Mouse (Mus musculus) kidney, postnatal 0 days (tissue): Measurements from ENCODE around the gene Rnf121. TPM values are rescaled to one million over a fixed set of nuclear protein-coding genes. Genes with fewer than 3 reads are reported as not detected.
"Not testable (repeated sequence)": the region's sequence is repeated elsewhere in the genome, so short reads cannot be mapped to it uniquely, and the experiment has no call there.

Experiments
- ATAC-seq: fragments of 200-750 bp; cut with Nextera tagmentation; replicated peaks from 2 replicates; pipeline ENCODE4 v1.8.0; 2017; ENCODE audit warnings: low read depth, moderate number of reproducible peaks, moderate TSS enrichment, moderate library complexity; ENCODE audit not compliant: low FRiP score
- DNase-seq: peaks from one replicate; pipeline ENCODE4 v3.0.0-alpha.2; 2016; ENCODE audit warnings: low spot score
- H3K27ac ChIP-seq: fragments of 300-500 bp; sonication (generic); 2 replicates; pipeline ENCODE4 v1.5.1; 2014; ENCODE audit warnings: mild to moderate bottlenecking
- H3K27me3 ChIP-seq: fragments of 300-500 bp; sonication (generic); 2 replicates; pipeline ENCODE4 v1.6.1; 2014; ENCODE audit warnings: low read length, mixed read lengths; ENCODE audit not compliant: insufficient read depth
- H3K36me3 ChIP-seq: fragments of 300-500 bp; sonication (generic); 2 replicates; pipeline ENCODE4 v1.6.1; 2014; ENCODE audit warnings: low read length, mixed read lengths; ENCODE audit not compliant: insufficient read depth
- H3K4me1 ChIP-seq: fragments of 300-500 bp; sonication (generic); replicated peaks from 2 replicates; pipeline ENCODE4 v1.6.1; 2014; ENCODE audit warnings: antibody characterized with exemption, low read length, mixed read lengths; ENCODE audit not compliant: insufficient read depth
- H3K4me2 ChIP-seq: fragments of 300-500 bp; sonication (generic); 2 replicates; pipeline ENCODE4 v1.6.1; 2014; ENCODE audit warnings: mild to moderate bottlenecking, low read length, moderate library complexity, mixed read lengths
- H3K4me3 ChIP-seq: fragments of 300-500 bp; sonication (generic); replicated peaks from 2 replicates; pipeline ENCODE4 v1.5.1; 2014; ENCODE audit warnings: low read depth, low read length
- H3K9ac ChIP-seq: fragments of 300-500 bp; sonication (generic); 2 replicates; pipeline ENCODE4 v1.6.1; 2014; ENCODE audit warnings: low read depth, low read length
- H3K9me3 ChIP-seq: fragments of 300-500 bp; sonication (generic); replicated peaks from 2 replicates; pipeline ENCODE4 v1.6.1; 2016; ENCODE audit warnings: low read length, inconsistent platforms, mixed read lengths
- CTCF ChIP-seq: IDR thresholded peaks from 2 replicates; pipeline ENCODE4 v1.5.1; 2016; ENCODE audit warnings: antibody characterized with exemption, low read depth, mild to moderate bottlenecking, moderate library complexity
- WGBS: fragments of 180-500 bp; shearing (Covaris S2); extraction: QIAGEN DNeasy Blood & Tissue Kit; methylation state at CpG from one replicate; pipeline ENCODE4 v1.1.7; 2014; 5-methylcytosine and 5-hydroxymethylcytosine counted together
- polyA plus RNA-seq: library from polyadenylated mRNA; unstranded; fragments of >200 nt; fragmentation: Nextera tagmentation; extraction: Ambion mirVana; gene quantifications from 2 replicates; pipeline ENCODE4 v1.2.1, GENCODE M21; 2015

Gene Rnf121
- polyA plus RNA-seq, 1 experiment from 2014 or later, result 24.8 TPM

DNA sequence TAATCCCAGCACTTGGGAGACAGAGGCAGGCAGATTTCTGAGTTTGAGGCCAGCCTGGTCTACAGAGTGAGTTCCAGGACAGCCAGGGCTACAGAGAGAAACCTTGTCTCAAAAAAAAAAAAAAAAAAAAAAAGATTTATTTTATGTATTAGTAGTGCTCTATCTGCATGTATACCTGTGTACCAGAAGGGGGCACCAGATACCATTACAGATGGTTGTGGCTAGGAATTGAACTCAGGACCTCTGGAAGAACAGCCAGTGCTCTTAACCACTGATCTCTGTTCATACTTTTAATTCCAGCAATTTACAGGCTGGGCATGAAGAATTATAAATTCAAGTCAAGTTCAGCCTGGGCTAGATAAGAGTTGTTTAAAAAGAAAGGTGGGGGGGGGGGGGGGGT is 16.7 kb downstream of the Rnf121 start:
- not testable (repeated sequence) for H3K4me2 ChIP-seq, H3K27me3 ChIP-seq, H3K9ac ChIP-seq, H3K4me3 ChIP-seq, H3K36me3 ChIP-seq, ATAC-seq, DNase-seq, H3K27ac ChIP-seq, H3K9me3 ChIP-seq, H3K4me1 ChIP-seq
- peak; percentile 49 for TF ChIP-seq CTCF

GRCm38 (mm10) chr7:102042314-102042713 is 23.0 kb downstream of the Rnf121 start:
- H3K27ac ChIP-seq, result no peak overlapping the region
- H3K9me3 ChIP-seq, result no peaks in the 10 kb centered on the region
- no peaks in the 10 kb centered on the region for H3K4me1 ChIP-seq
- no peak overlapping the region for H3K9ac ChIP-seq
- no peak overlapping the region for H3K4me2 ChIP-seq
- 61% methylated on average over 2 of the region's 2 CpGs for WGBS
- H3K27me3 ChIP-seq, result no peaks in the 10 kb centered on the region
- peaks cover 33% of the 10 kb centered on the region for H3K36me3 ChIP-seq
- DNase-seq, result no peak
- ATAC-seq, result no peak
- no peak for TF ChIP-seq CTCF
- H3K4me3 ChIP-seq, result no peak overlapping the region

- no peak overlapping the region for H3K9ac ChIP-seq
- 90% methylated on average over 3 of the region's 3 CpGs for WGBS
- no peaks in the 10 kb centered on the region for H3K9me3 ChIP-seq
- H3K27ac ChIP-seq, result no peak overlapping the region
- no peak for TF ChIP-seq CTCF
- no peaks in the 10 kb centered on the region for H3K27me3 ChIP-seq
- no peak for ATAC-seq
- H3K4me3 ChIP-seq, result no peak overlapping the region
- H3K4me1 ChIP-seq, result no peaks in the 10 kb centered on the region
- no peak for DNase-seq
- no peak overlapping the region for H3K4me2 ChIP-seq
- peaks cover 57% of the 10 kb centered on the region for H3K36me3 ChIP-seq
These were observed 28.0 kb downstream of the Rnf121 start for GRCm38 (mm10) chr7:102037318-102037717.

DNA sequence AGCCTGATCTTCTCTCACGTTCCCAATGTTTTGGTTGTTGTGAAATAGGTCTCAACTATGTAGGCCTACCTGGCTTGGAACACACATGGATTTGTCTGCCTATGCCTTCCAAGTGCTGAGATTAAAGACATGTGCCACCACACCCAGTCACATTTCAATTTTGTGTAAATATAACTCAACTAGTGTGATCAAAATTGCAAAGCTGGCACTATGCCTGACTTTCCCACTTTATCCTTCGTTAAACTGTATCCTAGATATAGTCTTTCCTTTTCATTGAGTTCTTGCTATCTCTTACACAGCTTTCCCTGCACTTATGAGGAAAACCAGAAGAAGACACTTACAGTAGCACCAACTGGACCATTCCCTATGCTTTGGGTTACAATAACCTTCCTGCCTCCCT is 29.7 kb downstream of the Rnf121 start:
- Histone ChIP-seq H3K27ac (no peak overlapping the region), H3K9me3 (no peaks in the 10 kb centered on the region), H3K9ac (no peak overlapping the region), H3K36me3 (peaks cover 52% of the 10 kb centered on the region), H3K4me3 (no peak overlapping the region), H3K4me1 (no peaks in the 10 kb centered on the region), H3K4me2 (no peak overlapping the region), H3K27me3 (no peaks in the 10 kb centered on the region)
- DNase-seq (no peak), ATAC-seq (no peak)
- no peak for TF ChIP-seq CTCF
- WGBS, result 94% methylated on average over 2 of the region's 2 CpGs

GRCm38 (mm10) chr7:102034904-102035303 is 30.4 kb downstream of the Rnf121 start:
- Histone ChIP-seq H3K9me3 (no peaks in the 10 kb centered on the region), H3K4me3 (no peak overlapping the region), H3K36me3 (peaks cover 51% of the 10 kb centered on the region), H3K4me1 (no peaks in the 10 kb centered on the region), H3K27ac (no peak overlapping the region), H3K4me2 (no peak overlapping the region), H3K27me3 (no peaks in the 10 kb centered on the region), H3K9ac (no peak overlapping the region)
- 93% methylated on average over 1 of the region's 1 CpGs for WGBS
- TF ChIP-seq CTCF, result peak; percentile 43; the same call in 1 of the 2 replicates
- DNase-seq (no peak), ATAC-seq (no peak)

DNA sequence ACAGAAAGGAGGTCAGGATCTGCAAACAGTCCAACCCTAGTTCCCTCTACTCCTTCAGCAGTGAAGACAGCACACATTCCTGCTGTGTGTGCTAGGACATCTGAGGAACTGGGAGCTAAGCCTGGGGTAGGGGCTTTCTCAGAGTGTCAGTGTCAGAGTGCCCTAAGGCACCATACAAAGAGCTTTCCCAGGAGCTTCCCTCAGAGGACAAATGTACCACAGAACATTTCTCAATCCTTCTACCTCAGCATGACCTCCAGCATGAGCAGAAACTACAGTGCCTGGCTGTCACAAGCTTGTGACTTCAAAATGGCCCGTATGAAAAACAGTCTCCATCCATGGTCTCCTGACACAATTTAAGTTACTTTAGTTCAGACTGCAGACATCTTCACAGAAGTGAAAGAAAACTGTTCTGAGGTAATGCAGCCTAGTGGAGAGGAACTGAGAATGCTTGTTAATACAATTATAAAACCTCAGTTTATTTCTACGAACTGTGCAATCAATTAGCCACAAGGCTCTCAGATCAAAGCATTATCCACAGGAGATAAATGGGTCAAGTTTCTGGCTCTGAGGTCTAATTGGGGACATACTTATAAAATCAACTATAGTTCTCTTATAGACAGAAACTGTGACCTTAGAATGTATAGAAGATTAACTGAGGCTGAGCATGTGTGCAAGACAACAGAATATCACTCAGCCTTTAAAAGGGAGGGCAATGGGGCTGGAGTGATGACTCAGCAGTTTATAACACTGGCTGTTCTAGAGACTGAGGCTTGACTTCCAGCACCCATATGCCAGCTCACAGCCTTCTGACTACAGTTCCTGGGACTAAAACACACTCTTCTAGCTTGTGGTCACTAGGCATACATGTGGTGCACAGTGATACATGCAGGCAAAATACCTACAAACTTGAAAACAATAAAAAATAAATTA is 39.8 kb downstream of the Rnf121 start:
- Histone ChIP-seq H3K9me3 (no peaks in the 10 kb centered on the region), H3K27me3 (no peaks in the 10 kb centered on the region), H3K4me1 (no peaks in the 10 kb centered on the region), H3K4me3 (no peak overlapping the region), H3K36me3 (peaks cover 26% of the 10 kb centered on the region), H3K9ac (no peak overlapping the region), H3K27ac (no peak overlapping the region), H3K4me2 (no peak overlapping the region)
- no peak for DNase-seq
- no peak for ATAC-seq
- WGBS, result 85% methylated on average over 2 of the region's 2 CpGs
- TF ChIP-seq CTCF, result no peak
